Mouse (Mus musculus) hindbrain, postnatal 0 days (tissue): Measurements from ENCODE around the gene Lamc2. TPM values are rescaled to one million over a fixed set of nuclear protein-coding genes. Genes with fewer than 3 reads are reported as not detected.

Source experiments
- ATAC-seq: fragments of 200-750 bp; cut with Nextera tagmentation; 2 replicates; pipeline ENCODE4 v1.8.0; 2017; ENCODE audit warnings: mild to moderate bottlenecking, moderate TSS enrichment, moderate library complexity
- DNase-seq: peaks from one replicate; pipeline ENCODE4 v3.0.0-alpha.2; 2015; ENCODE audit warnings: low spot score
- H3K27ac ChIP-seq: fragments of 300-500 bp; sonication (generic); 2 replicates; pipeline ENCODE4 v1.5.1; 2014; ENCODE audit warnings: mild to moderate bottlenecking
- H3K27me3 ChIP-seq: fragments of 300-500 bp; sonication (generic); 2 replicates; pipeline ENCODE4 v1.6.1; 2014; ENCODE audit warnings: low read length, mixed read lengths; ENCODE audit not compliant: insufficient read depth
- H3K36me3 ChIP-seq: fragments of 300-500 bp; sonication (generic); 2 replicates; pipeline ENCODE4 v1.6.1; 2014; ENCODE audit warnings: low read length, mixed read lengths; ENCODE audit not compliant: insufficient read depth
- H3K4me1 ChIP-seq: fragments of 300-500 bp; sonication (generic); 2 replicates; pipeline ENCODE4 v1.6.1; 2014; ENCODE audit warnings: antibody characterized with exemption, low read length, mixed read lengths; ENCODE audit not compliant: insufficient read depth
- H3K4me2 ChIP-seq: fragments of 300-500 bp; sonication (generic); 2 replicates; pipeline ENCODE4 v1.6.1; 2014; ENCODE audit warnings: low read depth, mild to moderate bottlenecking, low read length, moderate library complexity, mixed read lengths
- H3K4me3 ChIP-seq: fragments of 300-500 bp; sonication (generic); 2 replicates; pipeline ENCODE4 v1.5.1; 2014; ENCODE audit warnings: low read length
- H3K9ac ChIP-seq: fragments of 300-500 bp; sonication (generic); replicated peaks from 2 replicates; pipeline ENCODE4 v1.6.1; 2014; ENCODE audit warnings: mild to moderate bottlenecking, low read length, moderate library complexity, mixed read lengths
- H3K9me3 ChIP-seq: fragments of 300-500 bp; sonication (generic); 2 replicates; pipeline ENCODE4 v1.6.1; 2016; ENCODE audit warnings: low read length, mixed read lengths
- CTCF ChIP-seq: IDR thresholded peaks from 2 replicates; pipeline ENCODE4 v1.5.1; 2016; ENCODE audit warnings: antibody characterized with exemption, control low read depth, low read depth
- WGBS: fragments of 180-500 bp; shearing (Covaris S2); extraction: QIAGEN DNeasy Blood & Tissue Kit; methylation state at CpG from one replicate; pipeline ENCODE4 v1.1.7; 2014; 5-methylcytosine and 5-hydroxymethylcytosine counted together
- polyA plus RNA-seq: library from polyadenylated mRNA; unstranded; fragments of >200 nt; fragmentation: Nextera tagmentation; extraction: Ambion mirVana; gene quantifications from 2 replicates; pipeline ENCODE4 v1.2.1, GENCODE M21; 2015
- total RNA-seq: library from RNA; depleted of rRNA; stranded (reverse); fragments of >200 nt; gene quantifications from 2 replicates; pipeline ENCODE4 v1.2.3, GENCODE M21; 2014

The Lamc2 gene
- total and polyA plus RNA-seq, 2 experiments from 2014 or later = 4.4 to 5.8 TPM

DNA sequence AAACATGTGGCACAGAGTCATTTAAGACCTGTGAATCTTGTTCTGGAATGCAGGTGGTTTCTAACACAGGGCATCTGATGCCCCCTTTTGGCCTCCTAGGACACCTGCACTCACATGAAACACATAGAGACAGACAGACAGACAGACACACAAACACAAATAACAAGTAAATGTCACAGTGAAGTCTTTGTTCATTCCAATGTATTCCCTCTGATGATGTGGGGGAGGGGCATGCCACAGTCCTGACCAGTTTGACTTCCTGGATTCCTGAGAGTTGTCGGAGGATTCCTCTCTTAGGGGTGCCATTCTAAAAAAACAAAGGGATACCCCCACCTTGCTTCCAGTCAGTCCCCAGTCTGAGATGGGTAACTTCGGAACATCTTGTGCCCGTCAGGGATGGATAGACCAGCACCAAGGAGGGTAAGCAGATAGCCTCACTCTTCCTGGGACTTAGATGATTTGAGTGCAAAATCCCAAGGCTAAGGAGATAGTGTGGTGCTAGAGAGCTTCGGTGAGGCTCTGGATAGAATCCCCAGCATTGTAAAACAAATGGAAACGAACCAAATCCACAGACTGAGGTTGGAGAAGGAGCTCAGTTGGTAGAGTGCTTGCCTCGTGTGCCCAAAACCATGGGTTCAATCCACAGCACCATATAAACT lies 89.1 kb downstream of the Lamc2 start:
- Histone ChIP-seq H3K4me3 (no peak overlapping the region), H3K4me2 (no peak overlapping the region), H3K36me3 (no peaks in the 10 kb centered on the region), H3K27me3 (no peaks in the 10 kb centered on the region), H3K9ac (no peak overlapping the region), H3K4me1 (no peaks in the 10 kb centered on the region), H3K9me3 (no peaks in the 10 kb centered on the region), H3K27ac (no peak overlapping the region)
- TF ChIP-seq CTCF = no peak
- ATAC-seq = no peak
- no peak for DNase-seq
- 95% methylated on average over 6 of the region's 6 CpGs for WGBS

- Histone ChIP-seq H3K4me3 (no peak overlapping the region), H3K9ac (no peak overlapping the region), H3K4me1 (no peaks in the 10 kb centered on the region), H3K4me2 (no peak overlapping the region), H3K27ac (no peak overlapping the region), H3K9me3 (no peaks in the 10 kb centered on the region), H3K36me3 (no peaks in the 10 kb centered on the region), H3K27me3 (no peaks in the 10 kb centered on the region)
- no peak for ATAC-seq
- DNase-seq = no peak
- no peak for TF ChIP-seq CTCF
- 29% methylated on average over 16 of the region's 16 CpGs for WGBS
Measured at GRCm38 (mm10) chr1:153095826-153096727, 90.2 kb downstream of the Lamc2 start.

DNA sequence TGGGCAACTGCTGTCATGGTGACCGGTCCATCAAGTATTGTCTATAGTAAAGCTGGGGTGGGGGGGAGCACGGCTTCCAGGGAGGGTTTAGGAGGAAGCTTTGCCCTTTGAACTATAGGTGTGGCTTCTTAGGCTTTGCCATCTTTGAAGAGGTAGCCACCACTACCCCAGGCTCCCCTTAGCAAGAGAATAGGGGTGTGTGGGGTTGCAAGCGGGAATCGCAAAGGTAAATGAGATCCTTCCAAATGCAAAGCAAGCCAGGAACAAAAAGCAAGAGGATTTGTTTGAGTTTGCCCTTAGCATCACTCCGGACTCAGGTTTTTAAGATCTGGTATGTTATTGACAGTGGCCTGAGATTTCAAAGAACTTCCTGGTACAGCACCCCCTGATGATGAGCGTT lies 90.9 kb downstream of the Lamc2 start:
- no peak overlapping the region for H3K4me3 ChIP-seq
- WGBS = 52% methylated on average over 6 of the region's 6 CpGs

DNA sequence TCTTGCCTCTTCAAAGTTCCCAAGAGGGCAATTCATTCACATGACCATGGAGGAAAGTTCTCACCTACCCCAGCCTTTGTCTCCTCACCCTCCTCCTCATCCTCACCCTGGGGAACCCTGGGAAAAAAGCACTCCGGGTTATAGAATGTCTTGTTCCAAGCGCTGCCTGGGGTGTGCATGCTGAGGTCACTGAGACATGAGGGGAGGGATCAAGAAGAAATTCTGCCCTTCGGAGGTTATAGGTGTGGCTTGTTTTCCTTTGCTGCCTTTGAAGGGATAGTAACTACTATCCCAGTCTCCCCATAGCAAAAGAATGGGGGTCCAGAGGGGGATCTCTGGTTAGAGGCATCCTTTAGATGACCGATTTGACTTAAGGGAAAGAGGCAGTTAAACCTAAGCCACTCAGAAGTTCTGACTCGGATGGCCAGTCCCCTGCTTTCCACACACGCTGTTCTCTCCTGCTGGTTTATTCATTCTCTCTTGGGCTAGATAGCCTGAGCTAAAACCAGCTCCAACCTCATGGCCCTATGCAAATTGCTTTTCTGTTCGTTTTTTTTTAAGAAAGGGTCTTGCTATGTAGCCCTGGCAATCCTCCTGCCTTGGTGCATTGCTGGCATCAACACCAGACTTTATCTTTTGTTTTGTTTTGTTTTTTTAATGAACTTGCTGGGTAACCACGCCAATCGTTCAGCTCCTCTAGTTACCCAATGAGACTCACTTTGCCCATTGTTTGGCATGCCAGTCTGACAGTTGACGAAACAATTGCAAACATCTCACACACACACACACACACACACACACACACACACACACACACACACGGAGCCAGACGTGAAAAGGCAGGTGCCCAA lies 91.8 kb downstream of the Lamc2 start:
- H3K27me3 ChIP-seq = no peaks in the 10 kb centered on the region
- H3K36me3 ChIP-seq = no peaks in the 10 kb centered on the region; the same call in 1 of the 2 replicates
- no peak overlapping the region for H3K27ac ChIP-seq
- H3K9ac ChIP-seq = no peak overlapping the region
- no peak overlapping the region for H3K4me2 ChIP-seq
- no peak for TF ChIP-seq CTCF
- H3K4me3 ChIP-seq = no peak overlapping the region
- DNase-seq (no peak), ATAC-seq (no peak)
- no peaks in the 10 kb centered on the region for H3K4me1 ChIP-seq
- 28% methylated on average over 12 of the region's 12 CpGs for WGBS
- no peaks in the 10 kb centered on the region for H3K9me3 ChIP-seq

More for the DNA sequence above, 90.9 kb downstream of the Lamc2 start:
- Histone ChIP-seq H3K27ac (no peak overlapping the region), H3K9ac (no peak overlapping the region), H3K4me2 (no peak overlapping the region), H3K27me3 (no peaks in the 10 kb centered on the region), H3K4me1 (no peaks in the 10 kb centered on the region), H3K9me3 (no peaks in the 10 kb centered on the region), H3K36me3 (no peaks in the 10 kb centered on the region)
- TF ChIP-seq CTCF = no peak
- ATAC-seq (no peak), DNase-seq (no peak)

GRCm38 (mm10) chr1:153093581-153093980 lies 92.7 kb downstream of the Lamc2 start:
- DNase-seq (no peak), ATAC-seq (no peak)
- H3K9me3 ChIP-seq = no peaks in the 10 kb centered on the region
- WGBS = 76% methylated on average over 4 of the region's 4 CpGs
- H3K4me1 ChIP-seq = no peaks in the 10 kb centered on the region
- no peak overlapping the region for H3K9ac ChIP-seq
- no peak for TF ChIP-seq CTCF
- no peak overlapping the region for H3K4me3 ChIP-seq
- H3K36me3 ChIP-seq = no peaks in the 10 kb centered on the region; the same call in 1 of the 2 replicates
- H3K27me3 ChIP-seq = no peaks in the 10 kb centered on the region
- no peak overlapping the region for H3K4me2 ChIP-seq
- H3K27ac ChIP-seq = no peak overlapping the region

DNA sequence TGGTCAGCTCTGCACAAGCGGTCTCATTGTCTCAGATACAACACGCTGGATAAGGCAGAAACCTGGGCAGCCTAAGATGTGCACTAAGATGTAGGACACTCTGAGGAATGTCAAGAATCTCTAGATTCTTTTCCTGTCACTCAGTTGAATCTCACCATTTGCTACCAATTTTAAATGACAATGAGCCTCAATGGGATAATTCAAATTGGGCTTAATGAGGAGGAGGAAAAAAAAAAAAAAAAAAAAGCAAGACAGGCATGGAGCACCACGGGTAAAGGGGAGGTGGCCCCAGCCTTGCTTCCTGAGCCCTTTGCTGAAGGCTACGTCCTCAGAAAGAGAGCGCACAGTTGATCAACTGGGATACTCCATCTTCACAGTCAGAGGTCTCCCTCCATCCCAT lies 93.1 kb downstream of the Lamc2 start:
- DNase-seq (no peak), ATAC-seq (no peak)
- H3K27me3 ChIP-seq = no peaks in the 10 kb centered on the region
- no peaks in the 10 kb centered on the region; the same call in 1 of the 2 replicates for H3K36me3 ChIP-seq
- TF ChIP-seq CTCF = no peak
- no peak overlapping the region for H3K9ac ChIP-seq
- H3K9me3 ChIP-seq = no peaks in the 10 kb centered on the region
- no peak overlapping the region for H3K4me3 ChIP-seq
- no peak overlapping the region for H3K4me2 ChIP-seq
- WGBS = 60% methylated on average over 5 of the region's 5 CpGs
- no peak overlapping the region for H3K27ac ChIP-seq
- no peaks in the 10 kb centered on the region for H3K4me1 ChIP-seq
